Mouse (Mus musculus): Measurements from ENCODE around the gene 2310022B05Rik. TPM values are rescaled to one million over a fixed set of nuclear protein-coding genes. Genes with fewer than 3 reads are reported as not detected.
A peak's percentile ranks its signal among the peaks of the same experiment; 100 is the strongest.

2310022B05Rik gene
- polyA plus RNA-seq, 1 experiment from 2014 or later: 17.0 TPM

DNA sequence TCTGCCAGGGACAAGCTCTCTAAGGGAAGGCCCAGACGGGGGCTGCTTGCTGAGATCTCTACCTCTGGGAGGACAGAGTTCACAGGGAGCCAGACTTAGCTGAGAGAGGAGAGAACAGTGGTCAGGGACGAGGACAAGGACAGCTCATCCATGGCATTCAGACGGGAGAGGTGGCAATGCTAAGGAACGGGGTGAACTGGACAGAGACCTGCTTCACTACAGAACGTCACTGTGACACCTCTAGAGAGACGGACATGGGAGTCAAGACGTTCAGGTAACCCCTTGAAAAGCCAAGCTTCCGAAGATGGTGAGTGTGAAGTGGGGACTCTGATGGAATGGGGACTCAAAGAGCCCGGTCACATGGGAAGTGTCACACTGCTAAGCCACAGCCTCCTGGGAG lies 36.9 kb downstream of the 2310022B05Rik start:
- H3K9me3 ChIP-seq (ENCODE audit: control insufficient read depth, low read length): no peaks in the 10 kb centered on the region
- ATAC-seq: no peak
- H3K27ac ChIP-seq (ENCODE audit: low read length): no peak overlapping the region
- WGBS: 89% methylated on average over 9 of the region's 9 CpGs
- H3K36me3 ChIP-seq (ENCODE audit: control insufficient read depth, insufficient read depth, low read length): no peaks in the 10 kb centered on the region
- no peaks in the 10 kb centered on the region for H3K4me1 ChIP-seq (ENCODE audit: control insufficient read depth, insufficient read depth, low read length)
- no peak overlapping the region for H3K9ac ChIP-seq (ENCODE audit: low read depth, low read length)
- H3K4me3 ChIP-seq (ENCODE audit: low read length): no peak overlapping the region
- H3K27me3 ChIP-seq (replicated peaks; ENCODE audit: control insufficient read depth, insufficient read depth, low read length): no peaks in the 10 kb centered on the region
- H3K4me2 ChIP-seq (ENCODE audit: low read depth, low read length): no peak overlapping the region

DNA sequence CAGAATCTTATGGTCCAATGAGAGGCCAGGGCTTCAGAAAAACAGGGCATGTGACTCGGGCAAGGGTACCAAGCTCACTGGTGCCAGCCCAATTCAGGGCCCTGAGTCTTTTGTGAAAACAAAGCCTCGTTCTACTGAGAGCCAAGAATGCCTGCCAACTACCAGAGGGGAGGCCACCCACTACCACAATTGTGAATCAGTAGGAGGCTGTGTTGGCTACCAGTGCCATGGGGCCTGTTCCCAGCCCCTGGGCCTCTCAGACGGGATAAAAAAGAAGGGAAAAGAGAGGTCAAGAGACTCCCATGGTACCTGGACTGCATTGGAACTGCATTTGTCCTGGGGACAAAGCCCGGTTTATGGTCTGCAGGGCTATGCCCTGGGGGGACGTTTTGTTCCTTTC lies 41.9 kb downstream of the 2310022B05Rik start:
- H3K27ac ChIP-seq (ENCODE audit: low read length): no peak overlapping the region
- H3K4me2 ChIP-seq (ENCODE audit: low read depth, low read length): no peak overlapping the region
- H3K27me3 ChIP-seq (replicated peaks; ENCODE audit: control insufficient read depth, insufficient read depth, low read length): 0 out of 2 replicates have a peak, but pooled peaks cover 3% of the 10 kb centered on the region
- H3K36me3 ChIP-seq (ENCODE audit: control insufficient read depth, insufficient read depth, low read length): no peaks in the 10 kb centered on the region
- no peak overlapping the region for H3K9ac ChIP-seq (ENCODE audit: low read depth, low read length)
- ATAC-seq: no peak
- no peaks in the 10 kb centered on the region; the same call in 1 of the 2 replicates for H3K4me1 ChIP-seq (ENCODE audit: control insufficient read depth, insufficient read depth, low read length)
- H3K4me3 ChIP-seq (ENCODE audit: low read length): no peak overlapping the region
- no peaks in the 10 kb centered on the region for H3K9me3 ChIP-seq (ENCODE audit: control insufficient read depth, low read length)
- 66% methylated on average over 5 of the region's 5 CpGs for WGBS

DNA sequence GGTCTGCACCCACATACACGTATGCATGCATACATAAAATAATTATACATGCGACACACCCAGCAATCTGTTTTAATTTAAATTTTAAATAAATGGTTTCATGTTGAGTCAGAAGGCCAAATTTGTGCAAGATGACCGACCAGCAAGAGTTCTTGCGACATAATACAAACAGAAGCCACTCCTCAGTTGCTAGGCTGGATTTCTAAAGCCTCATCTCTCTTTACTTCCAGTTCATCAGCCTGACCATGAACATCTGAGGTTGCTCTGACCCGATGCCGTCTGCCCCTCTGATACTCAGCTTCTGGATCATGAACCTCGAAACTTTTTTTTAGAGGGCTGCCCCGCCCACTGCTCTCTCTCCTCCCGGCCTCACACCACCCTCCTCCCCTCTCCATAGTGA lies 44.9 kb downstream of the 2310022B05Rik start:
- Histone ChIP-seq H3K4me3 (ENCODE audit: low read length) (no peak overlapping the region), H3K9me3 (ENCODE audit: control insufficient read depth, low read length) (no peaks in the 10 kb centered on the region), H3K4me1 (ENCODE audit: control insufficient read depth, insufficient read depth, low read length) (no peaks in the 10 kb centered on the region; the same call in 1 of the 2 replicates), H3K27me3 (replicated peaks; ENCODE audit: control insufficient read depth, insufficient read depth, low read length) (0 out of 2 replicates have a peak, but pooled peaks cover 3% of the 10 kb centered on the region), H3K27ac (ENCODE audit: low read length) (no peak overlapping the region), H3K4me2 (ENCODE audit: low read depth, low read length) (no peak overlapping the region), H3K9ac (ENCODE audit: low read depth, low read length) (no peak overlapping the region), H3K36me3 (ENCODE audit: control insufficient read depth, insufficient read depth, low read length) (no peaks in the 10 kb centered on the region)
- 57% methylated on average over 9 of the region's 9 CpGs for WGBS
- no peak for ATAC-seq

DNA sequence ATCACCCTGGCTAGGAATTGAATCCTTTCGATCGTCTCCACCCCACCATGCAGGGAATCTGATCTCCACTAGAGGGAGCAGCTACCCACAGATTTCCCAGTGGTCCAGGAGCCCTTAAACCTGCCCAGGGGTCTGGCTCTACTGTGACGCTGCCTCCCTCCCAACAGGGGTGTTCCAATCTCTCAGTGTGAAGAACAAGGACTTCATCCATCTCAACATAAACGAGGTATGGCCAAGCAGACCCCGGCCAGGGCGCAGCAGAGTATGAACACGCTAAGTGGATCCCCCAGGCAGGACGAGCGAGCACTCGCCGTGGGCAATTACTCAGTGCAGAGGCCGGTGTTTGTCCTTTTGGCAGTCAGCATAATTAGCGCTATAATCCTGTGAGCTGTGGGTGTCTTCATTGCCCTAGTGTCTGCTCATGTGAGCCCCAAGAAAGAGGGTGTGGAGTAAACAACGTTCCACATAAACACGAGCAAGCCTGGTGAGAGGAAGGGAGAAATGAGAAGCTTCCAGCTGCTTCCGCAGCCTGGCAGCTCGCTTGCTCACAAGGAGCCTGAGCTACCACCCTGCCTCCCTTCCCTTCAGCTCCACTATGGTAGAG lies 45.8 kb downstream of the 2310022B05Rik start:
- Histone ChIP-seq H3K27ac (ENCODE audit: low read length) (no peak overlapping the region), H3K4me3 (ENCODE audit: low read length) (peak overlapping the region; percentile 40), H3K9me3 (ENCODE audit: control insufficient read depth, low read length) (no peaks in the 10 kb centered on the region), H3K4me1 (ENCODE audit: control insufficient read depth, insufficient read depth, low read length) (no peaks in the 10 kb centered on the region; the same call in 1 of the 2 replicates), H3K36me3 (ENCODE audit: control insufficient read depth, insufficient read depth, low read length) (no peaks in the 10 kb centered on the region), H3K27me3 (replicated peaks; ENCODE audit: control insufficient read depth, insufficient read depth, low read length) (0 out of 2 replicates have a peak, but pooled peaks cover 3% of the 10 kb centered on the region), H3K9ac (ENCODE audit: low read depth, low read length) (peak overlapping the region; percentile 60), H3K4me2 (ENCODE audit: low read depth, low read length) (peak overlapping the region; percentile 59)
- peak; percentile 81 for ATAC-seq
- 10% methylated on average over 17 of the region's 17 CpGs for WGBS

DNA sequence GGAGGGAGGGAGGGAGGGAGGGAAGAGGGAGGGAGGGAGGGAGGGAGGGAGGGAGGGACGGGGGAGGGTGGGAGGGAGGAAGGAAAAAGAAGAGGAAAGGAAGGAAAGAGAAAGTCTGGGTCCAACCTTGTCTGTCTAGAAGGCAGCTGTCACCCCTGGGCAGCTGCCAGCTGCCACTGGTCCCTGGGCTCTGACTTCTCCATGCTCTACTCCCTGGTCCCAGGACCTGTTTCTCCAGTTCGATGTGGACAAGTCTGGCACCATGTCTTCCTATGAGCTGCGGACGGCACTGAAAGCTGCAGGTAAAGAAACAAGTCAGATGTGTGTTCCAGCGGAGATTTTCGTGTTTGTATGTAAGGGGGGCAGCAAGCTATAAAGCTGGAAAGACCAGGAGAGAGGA lies 48.8 kb downstream of the 2310022B05Rik start:
- no peaks in the 10 kb centered on the region for H3K36me3 ChIP-seq (ENCODE audit: control insufficient read depth, insufficient read depth, low read length)
- 0 out of 2 replicates have a peak, but pooled peaks cover 3% of the 10 kb centered on the region for H3K27me3 ChIP-seq (replicated peaks; ENCODE audit: control insufficient read depth, insufficient read depth, low read length)
- no peak overlapping the region for H3K4me2 ChIP-seq (ENCODE audit: low read depth, low read length)
- no peak overlapping the region for H3K27ac ChIP-seq (ENCODE audit: low read length)
- ATAC-seq: no peak
- no peaks in the 10 kb centered on the region; the same call in 1 of the 2 replicates for H3K4me1 ChIP-seq (ENCODE audit: control insufficient read depth, insufficient read depth, low read length)
- H3K9ac ChIP-seq (ENCODE audit: low read depth, low read length): no peak overlapping the region
- 76% methylated on average over 6 of the region's 6 CpGs for WGBS
- H3K4me3 ChIP-seq (ENCODE audit: low read length): no peak overlapping the region
- H3K9me3 ChIP-seq (ENCODE audit: control insufficient read depth, low read length): no peaks in the 10 kb centered on the region

DNA sequence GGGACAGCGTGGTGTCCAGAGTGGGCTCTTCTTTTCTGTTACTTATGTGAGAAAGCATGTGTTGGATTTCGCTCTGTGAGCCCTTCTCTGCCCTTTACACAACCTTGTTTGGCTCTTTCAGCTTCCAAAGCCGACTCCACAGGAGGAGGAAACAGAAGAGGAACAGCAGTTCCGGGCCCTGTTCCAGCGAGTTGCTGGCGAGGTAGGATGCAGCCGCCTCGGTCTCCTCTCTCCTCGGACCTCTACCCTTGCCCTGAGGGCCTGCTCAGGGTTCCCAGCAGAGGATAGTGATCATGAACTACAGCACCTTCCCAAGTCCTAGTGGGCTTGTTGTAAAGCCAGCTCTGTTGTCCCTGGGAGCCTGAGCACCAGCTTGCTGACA lies 54.2 kb downstream of the 2310022B05Rik start:
- Histone ChIP-seq H3K36me3 (ENCODE audit: control insufficient read depth, insufficient read depth, low read length) (no peaks in the 10 kb centered on the region), H3K9ac (ENCODE audit: low read depth, low read length) (no peak overlapping the region), H3K4me1 (ENCODE audit: control insufficient read depth, insufficient read depth, low read length) (no peaks in the 10 kb centered on the region), H3K27me3 (replicated peaks; ENCODE audit: control insufficient read depth, insufficient read depth, low read length) (no peaks in the 10 kb centered on the region), H3K9me3 (ENCODE audit: control insufficient read depth, low read length) (no peaks in the 10 kb centered on the region), H3K4me2 (ENCODE audit: low read depth, low read length) (no peak overlapping the region), H3K4me3 (ENCODE audit: low read length) (no peak overlapping the region), H3K27ac (ENCODE audit: low read length) (no peak overlapping the region)
- no peak for ATAC-seq
- 60% methylated on average over 9 of the region's 9 CpGs for WGBS

DNA sequence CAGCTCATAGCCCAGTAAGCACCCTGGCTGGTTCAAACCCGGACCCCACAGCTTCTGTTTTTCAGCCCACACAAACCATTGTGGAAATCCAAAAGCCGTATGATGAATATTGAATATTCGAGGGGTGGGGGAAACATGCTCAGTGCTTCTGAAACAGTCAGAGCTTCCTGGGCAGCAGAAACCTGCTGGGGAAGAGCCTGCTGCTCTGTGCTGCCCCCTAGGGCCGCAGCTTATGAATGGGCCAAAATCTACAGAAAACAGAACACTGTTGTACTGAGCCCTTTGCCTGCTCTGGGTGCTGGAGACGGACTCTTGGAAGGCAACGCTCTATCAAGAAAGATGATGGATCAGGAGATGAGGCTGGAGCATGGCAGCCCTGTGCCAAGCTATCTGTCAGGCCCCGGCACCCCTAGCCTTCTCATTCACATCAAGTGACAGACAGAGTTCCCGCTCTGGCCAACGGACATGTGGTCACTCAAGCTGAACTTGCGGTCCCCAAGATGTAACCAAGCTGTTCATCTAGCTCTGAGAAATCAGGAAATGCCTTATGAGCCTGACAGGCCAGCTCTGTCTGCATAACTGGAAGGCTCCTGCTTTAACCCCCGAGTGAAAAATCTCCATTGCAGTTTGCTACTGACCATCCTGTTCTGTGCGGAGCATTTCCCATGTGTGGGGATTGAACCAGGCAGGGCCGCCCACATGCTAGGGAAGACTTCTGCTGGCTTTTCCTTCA lies 54.8 kb downstream of the 2310022B05Rik start:
- Histone ChIP-seq H3K9ac (ENCODE audit: low read depth, low read length) (no peak overlapping the region), H3K9me3 (ENCODE audit: control insufficient read depth, low read length) (no peaks in the 10 kb centered on the region), H3K4me3 (ENCODE audit: low read length) (no peak overlapping the region), H3K27me3 (replicated peaks; ENCODE audit: control insufficient read depth, insufficient read depth, low read length) (no peaks in the 10 kb centered on the region), H3K4me2 (ENCODE audit: low read depth, low read length) (no peak overlapping the region), H3K4me1 (ENCODE audit: control insufficient read depth, insufficient read depth, low read length) (no peaks in the 10 kb centered on the region), H3K27ac (ENCODE audit: low read length) (no peak overlapping the region), H3K36me3 (ENCODE audit: control insufficient read depth, insufficient read depth, low read length) (no peaks in the 10 kb centered on the region)
- ATAC-seq: no peak
- 70% methylated on average over 13 of the region's 13 CpGs for WGBS

DNA sequence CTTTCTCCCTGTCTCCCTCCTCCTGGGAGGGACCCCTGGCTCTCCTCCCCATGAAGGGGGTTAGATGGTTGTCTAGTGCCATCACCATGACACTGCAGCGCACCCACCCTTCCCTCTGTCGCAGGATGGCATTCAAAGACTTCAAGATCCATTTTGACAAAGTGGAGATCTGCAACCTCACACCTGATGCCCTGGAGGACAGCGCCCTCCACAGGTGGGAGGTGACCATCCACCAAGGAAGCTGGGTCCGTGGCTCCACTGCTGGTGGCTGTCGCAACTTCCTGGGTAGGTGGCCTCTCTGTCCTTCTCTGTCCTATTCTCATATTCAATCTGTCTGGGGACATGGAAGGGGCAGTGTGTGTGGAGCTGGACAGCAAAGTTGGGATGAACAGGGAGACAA lies 59.1 kb downstream of the 2310022B05Rik start:
- Histone ChIP-seq H3K4me1 (ENCODE audit: control insufficient read depth, insufficient read depth, low read length) (no peaks in the 10 kb centered on the region), H3K9ac (ENCODE audit: low read depth, low read length) (no peak overlapping the region), H3K9me3 (ENCODE audit: control insufficient read depth, low read length) (no peaks in the 10 kb centered on the region), H3K36me3 (ENCODE audit: control insufficient read depth, insufficient read depth, low read length) (no peaks in the 10 kb centered on the region), H3K4me2 (ENCODE audit: low read depth, low read length) (no peak overlapping the region), H3K27me3 (replicated peaks; ENCODE audit: control insufficient read depth, insufficient read depth, low read length) (no peaks in the 10 kb centered on the region), H3K4me3 (ENCODE audit: low read length) (no peak overlapping the region), H3K27ac (ENCODE audit: low read length) (no peak overlapping the region)
- ATAC-seq: no peak
- WGBS: 74% methylated on average over 5 of the region's 5 CpGs

DNA sequence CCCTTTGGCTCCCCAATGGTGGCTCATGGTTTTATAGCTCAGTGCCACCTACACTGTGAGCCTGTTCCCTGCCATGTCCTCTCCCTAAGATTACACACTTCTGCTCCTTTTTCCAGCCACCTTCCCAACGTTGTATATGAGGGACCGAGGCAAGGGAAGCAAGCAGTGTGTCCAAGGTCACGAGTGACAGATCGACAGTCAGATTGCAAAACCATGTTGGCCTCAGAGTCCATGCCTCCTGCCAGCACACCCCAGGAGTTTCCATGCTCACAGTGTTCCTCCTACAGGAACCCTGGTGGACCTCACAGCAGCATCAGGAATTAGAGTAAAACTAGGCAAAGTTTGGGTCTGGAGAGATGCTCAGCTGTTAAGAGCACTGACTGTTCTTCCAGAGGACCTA lies 73.8 kb downstream of the 2310022B05Rik start:
- Histone ChIP-seq H3K27ac (ENCODE audit: low read length) (no peak overlapping the region), H3K4me2 (ENCODE audit: low read depth, low read length) (no peak overlapping the region), H3K36me3 (ENCODE audit: control insufficient read depth, insufficient read depth, low read length) (no peaks in the 10 kb centered on the region), H3K4me3 (ENCODE audit: low read length) (no peak overlapping the region), H3K9me3 (ENCODE audit: control insufficient read depth, low read length) (no peaks in the 10 kb centered on the region), H3K27me3 (replicated peaks; ENCODE audit: control insufficient read depth, insufficient read depth, low read length) (no peaks in the 10 kb centered on the region), H3K9ac (ENCODE audit: low read depth, low read length) (no peak overlapping the region), H3K4me1 (ENCODE audit: control insufficient read depth, insufficient read depth, low read length) (peaks cover 4% of the 10 kb centered on the region; the same call in 1 of the 2 replicates)
- 75% methylated on average over 4 of the region's 4 CpGs for WGBS
- no peak for ATAC-seq

All from intestine, embryonic 16.5 days (tissue).